Mouse (Mus musculus) gastrocnemius, adult 2 months (tissue): ENCODE data around the gene Gm572. TPM values are rescaled to one million over a fixed set of nuclear protein-coding genes. Genes with fewer than 3 reads are reported as not detected.

ENCODE experiments used
- DNase-seq: peaks from one replicate; pipeline ENCODE4 v3.0.0; 2022
- H3K27ac ChIP-seq: fragments of 200-600 bp; 2 replicates; pipeline ENCODE4 v1.8.1; 2022; ENCODE audit warnings: mild to moderate bottlenecking
- H3K4me3 ChIP-seq: fragments of 200-600 bp; 2 replicates; pipeline ENCODE4 v1.8.1; 2022; ENCODE audit warnings: mild to moderate bottlenecking, moderate library complexity
- CTCF ChIP-seq: fragments of 200-600 bp; IDR thresholded peaks from 2 replicates; pipeline ENCODE4 v1.8.1; 2022; ENCODE audit warnings: antibody characterized with exemption, mild to moderate bottlenecking, moderate library complexity
- intact Hi-C: fragments of 180-260 bp; cut with DNase I; formaldehyde crosslinking; loops from one replicate; pipeline ENCODE4 v1.15.1; 2025
- total RNA-seq, 2 experiments: library from RNA; stranded (reverse); gene quantifications; 2 replicates each; pipeline ENCODE4 v1.2.3; 2021

The Gm572 gene
- total RNA-seq, 2 experiments from 2014 or later = 6.1 to 6.8 TPM

- intact Hi-C loops = no loop called here
- no peak overlapping the region for H3K27ac ChIP-seq
- no peak overlapping the region for H3K4me3 ChIP-seq
- DNase-seq = no peak
- no peak for TF ChIP-seq CTCF
Measured at GRCm38 (mm10) chr4:148714739-148715138, 71.6 kb downstream of the Gm572 start.

- TF ChIP-seq CTCF = peak; percentile 54
- DNase-seq = no peak
- Histone ChIP-seq H3K4me3 (no peak overlapping the region), H3K27ac (no peak overlapping the region)
- intact Hi-C loops = no loop called here
Measured at GRCm38 (mm10) chr4:148715396-148715795, 72.3 kb downstream of the Gm572 start.

Other genes starting within 250 kb of the Gm572 start
- 10 to 100 TPM; 10.3 to 18.0 TPM for gene Ubiad1, start 198.5 kb upstream of the Gm572 start, total RNA-seq
- gene Mtor, start 194.7 kb upstream of the Gm572 start, total RNA-seq = 10 to 100 TPM; 36.3 to 37.1 TPM
- 10 to 100 TPM; 27.8 to 52.8 TPM for gene Angptl7, start 142.9 kb upstream of the Gm572 start, total RNA-seq
- 10 to 100 TPM; 21.0 to 21.6 TPM for gene Exosc10, start 84.9 kb upstream of the Gm572 start, total RNA-seq
- gene Srm, start 51.8 kb upstream of the Gm572 start, total RNA-seq = 10 to 100 TPM; 12.0 to 12.2 TPM
- under 1 TPM; 0.56 to 0.69 TPM for gene Masp2, start 40.8 kb upstream of the Gm572 start, total RNA-seq
- gene Tardbp, start 16.3 kb upstream of the Gm572 start, total RNA-seq = 100 to 1,000 TPM; 132 to 136 TPM
- gene Casz1, start 161.1 kb downstream of the Gm572 start, total RNA-seq = 10 to 100 TPM; 31.2 to 41.3 TPM